In genomic region chr17:48286765-48287164, GRCm38 (mm10) we compare ENCODE assay signal across 16 mouse cellular contexts. TPM values are rescaled to one million over a fixed set of nuclear protein-coding genes. Genes with fewer than 3 reads are reported as not detected.
DNase-seq lines count a peak whose midpoint lies in the region; ATAC-seq and TF ChIP-seq lines count a peak whose summit lies in the region.
"Had no signal": no experiment of that assay in that cellular context is flagged by ENCODE, and none has a peak within 500 bp of the region (broad histone marks: within the 10 kb centered on the region; RNA-seq: fewer than 3 reads in every experiment).

No protein-coding gene starts in this region.

- DNase-seq in frontal cortex, postnatal 36 days (ENCODE audit: low spot score in 2 of 2): no peak
- DNase-seq in spleen, adult 2 months (ENCODE audit: low read depth in 1 of 2, low spot score in 2 of 2): no peak
- no peak for DNase-seq in spleen, postnatal 4 days (ENCODE audit: low spot score in 2 of 2)
- no peak for DNase-seq in adrenal gland, adult 2 months
- no peak for DNase-seq in kidney, adult 11 months
- DNase-seq in gastrocnemius, postnatal 10 days: no peak
- DNase-seq: adrenal gland, postnatal 25 days; cerebellum, adult 2 months; lung, adult 18-20 months had no signal

- H3K4me3 ChIP-seq in spleen, adult 2 months (ENCODE audit: extremely low read depth, insufficient read depth, insufficient read length): no peak overlapping the region
- H3K4me3 ChIP-seq: embryonic facial prominence, embryonic 13.5 days; forebrain, embryonic 13.5 days; heart, embryonic 13.5 days; hindbrain, embryonic 15.5 days had no signal

- H3K4me1 ChIP-seq in spleen, adult 2 months (ENCODE audit: control insufficient read depth, insufficient read depth, insufficient read length): no peaks in the 10 kb centered on the region
- H3K4me1 ChIP-seq: embryonic facial prominence, embryonic 13.5 days had no signal

- H3K27ac ChIP-seq in spleen, adult 2 months (ENCODE audit: insufficient read depth, low read length): no peak overlapping the region
- H3K27ac ChIP-seq: embryonic facial prominence, embryonic 13.5 days; forebrain, embryonic 13.5 days; heart, embryonic 13.5 days; hindbrain, embryonic 15.5 days had no signal

- ATAC-seq in frontal cortex, adult (ENCODE audit: low TSS enrichment): peak; percentile 57; the same call in 1 of the 2 replicates
- ATAC-seq in granulocyte monocyte progenitor cell, adult 5-6 weeks (replicated peaks; ENCODE audit: poor library complexity, severe bottlenecking): peak; percentile 99
- ATAC-seq: forebrain, embryonic 13.5 days had no signal

- H3K36me3 ChIP-seq in spleen, adult 2 months (ENCODE audit: control insufficient read depth, insufficient read depth, low read length): no peaks in the 10 kb centered on the region
- H3K36me3 ChIP-seq: embryonic facial prominence, embryonic 13.5 days; heart, embryonic 13.5 days; hindbrain, embryonic 15.5 days had no signal

- WGBS in spleen, adult 2 months: 79% methylated on average over 1 of the region's 1 CpGs

- TF ChIP-seq POLR2A in spleen, adult 2 months (IDR thresholded peaks at IDR 0.05; ENCODE audit: low read depth, low read length): no peak

- no peaks in the 10 kb centered on the region for H3K27me3 ChIP-seq in spleen, adult 2 months (ENCODE audit: control insufficient read depth, insufficient read depth, low read length)
- H3K27me3 ChIP-seq: embryonic facial prominence, embryonic 13.5 days; forebrain, embryonic 13.5 days; heart, embryonic 13.5 days; hindbrain, embryonic 15.5 days had no signal

- TF ChIP-seq CTCF in spleen, adult 2 months (IDR thresholded peaks at IDR 0.05; ENCODE audit: extremely low read depth, insufficient read depth, insufficient read length, insufficient replicate concordance): peak; percentile 8; the same call in 1 of the 2 replicates

RNA-seq across cellular contexts. Expression of gene Treml2, which starts 12.5 kb away (rescaled TPM):
- polyA plus RNA-seq in spleen, adult 2 months (2012; rRNA removed): 56.4 and 66.7 TPM in 2 replicates
- total RNA-seq in granulocyte monocyte progenitor cell, adult 5-6 weeks (2014; fragmentation: Nextera tagmentation): 58.2 and 68.7 TPM in 2 replicates
- 42.5 and 45.8 TPM in 2 replicates for total RNA-seq in granulocyte monocyte progenitor cell, adult 5-6 weeks (2017)
- total RNA-seq in adrenal gland, adult 2 months (2021): under 1 TPM; 0.20 to 0.38 TPM
- 0.26 and 0.42 TPM in 2 replicates for polyA plus RNA-seq in adrenal gland, adult 2 months (2012; rRNA removed)
- under 1 TPM in 1 of 2 experiments, not detected in 1; 0.18 TPM for total RNA-seq in gastrocnemius, postnatal 10 days (2021)

RNA-seq across cellular contexts. Expression of gene Treml4, which starts 22.7 kb away (rescaled TPM):
- 50.3 and 50.6 TPM in 2 replicates for polyA plus RNA-seq in spleen, adult 2 months (2012; rRNA removed)
- total RNA-seq in granulocyte monocyte progenitor cell, adult 5-6 weeks (2014; fragmentation: Nextera tagmentation): 0.56 and 0.99 TPM in 2 replicates
- 1.4 and 2.6 TPM in 2 replicates for total RNA-seq in granulocyte monocyte progenitor cell, adult 5-6 weeks (2017)
- total RNA-seq in adrenal gland, adult 2 months (2021): 1 to 10 TPM in 1 of 2 experiments, under 1 TPM in 1; 0.23 to 1.2 TPM
- 1.0 and 1.3 TPM in 2 replicates for polyA plus RNA-seq in adrenal gland, adult 2 months (2012; rRNA removed)
- total RNA-seq in gastrocnemius, postnatal 10 days (2021): under 1 TPM in 1 of 2 experiments, not detected in 1; 0.36 TPM
- total RNA-seq: left cerebral cortex, postnatal 14 days had no signal

RNA-seq across cellular contexts. Expression of gene B430306N03Rik, which starts 29.2 kb away (rescaled TPM):
- polyA plus RNA-seq in spleen, adult 2 months (2012; rRNA removed): 9.1 and 11.5 TPM in 2 replicates
- 3.1 and 8.2 TPM in 2 replicates for total RNA-seq in granulocyte monocyte progenitor cell, adult 5-6 weeks (2014; fragmentation: Nextera tagmentation)
- 3.0 TPM in 2 replicates for total RNA-seq in granulocyte monocyte progenitor cell, adult 5-6 weeks (2017)
- under 1 TPM; 0.14 to 0.43 TPM for total RNA-seq in adrenal gland, adult 2 months (2021)
- polyA plus RNA-seq in adrenal gland, adult 2 months (2012; rRNA removed): 0.10 and 0.19 TPM in 2 replicates
- under 1 TPM; 0.05 to 0.34 TPM for total RNA-seq in gastrocnemius, postnatal 10 days (2021)
- polyA plus RNA-seq: embryonic facial prominence, embryonic 13.5 days had no signal

RNA-seq across cellular contexts. Expression of gene Trem3, which starts 39.2 kb away (rescaled TPM):
- 1.8 and 2.2 TPM in 2 replicates for polyA plus RNA-seq in spleen, adult 2 months (2012; rRNA removed)
- 84.6 and 114 TPM in 2 replicates for total RNA-seq in granulocyte monocyte progenitor cell, adult 5-6 weeks (2014; fragmentation: Nextera tagmentation)
- total RNA-seq in granulocyte monocyte progenitor cell, adult 5-6 weeks (2017): 126 and 147 TPM in 2 replicates
- under 1 TPM in 1 of 2 experiments, not detected in 1; 0.48 TPM for total RNA-seq in adrenal gland, adult 2 months (2021)
- not detected in 2 replicates for polyA plus RNA-seq in adrenal gland, adult 2 months (2012; rRNA removed)
- under 1 TPM in 1 of 2 experiments, not detected in 1; 0.27 TPM for total RNA-seq in gastrocnemius, postnatal 10 days (2021)
- total RNA-seq: adrenal gland, postnatal 25 days had no signal
- polyA plus RNA-seq: cerebellum, adult 2 months; embryonic facial prominence, embryonic 13.5 days; forebrain, embryonic 13.5 days; heart, embryonic 13.5 days; hindbrain, embryonic 15.5 days had no signal

RNA-seq across cellular contexts. Expression of gene Trem1, which starts 54.2 kb away (rescaled TPM):
- polyA plus RNA-seq in spleen, adult 2 months (2012; rRNA removed): 0.68 and 0.77 TPM in 2 replicates
- total RNA-seq in granulocyte monocyte progenitor cell, adult 5-6 weeks (2014; fragmentation: Nextera tagmentation): 6.5 and 7.6 TPM in 2 replicates
- 13.5 and 14.7 TPM in 2 replicates for total RNA-seq in granulocyte monocyte progenitor cell, adult 5-6 weeks (2017)
- total RNA-seq in adrenal gland, adult 2 months (2021): under 1 TPM; 0.17 to 0.24 TPM
- not detected in 2 replicates for polyA plus RNA-seq in adrenal gland, adult 2 months (2012; rRNA removed)
- total RNA-seq in gastrocnemius, postnatal 10 days (2021): under 1 TPM in 1 of 2 experiments, not detected in 1; 0.11 TPM
- total RNA-seq: adrenal gland, postnatal 25 days; left cerebral cortex, postnatal 14 days had no signal
- polyA plus RNA-seq: hindbrain, embryonic 15.5 days had no signal

Comparison
In these comparisons a context has a peak if more than half of its experiments do, and no peak if none do; other contexts are left out.
1. RNA of gene Treml2, which starts 12.5 kb away (total RNA-seq): 42.5 to 68.7 TPM in granulocyte monocyte progenitor cell, adult 5-6 weeks; 0.20 to 0.38 TPM in adrenal gland, adult 2 months and 0.18 TPM in gastrocnemius, postnatal 10 days; every median in the first group is over 10 times any median in the second.